Mouse (Mus musculus) kidney, adult 2 months (tissue): ENCODE results near the gene 4930412O13Rik. TPM values are rescaled to one million over a fixed set of nuclear protein-coding genes. Genes with fewer than 3 reads are reported as not detected.

ENCODE experiments used
- DNase-seq: peaks from one replicate; pipeline ENCODE4 v3.0.0; 2021
- H3K27ac ChIP-seq: fragments of 200-500 bp; 2 replicates; pipeline ENCODE4 v1.5.1; 2012; ENCODE audit warnings: low read depth, low read length, control low read depth, inconsistent platforms; ENCODE audit not compliant: insufficient read depth
- H3K27me3 ChIP-seq: fragments of 200-500 bp; replicated peaks from 2 replicates; pipeline ENCODE4 v1.6.1; 2012; ENCODE audit warnings: mild to moderate bottlenecking, moderate library complexity, low read length, inconsistent platforms; ENCODE audit not compliant: control insufficient read depth, insufficient read depth
- H3K36me3 ChIP-seq: fragments of 200-500 bp; 2 replicates; pipeline ENCODE4 v1.6.1; 2012; ENCODE audit warnings: mild to moderate bottlenecking, moderate library complexity, low read length, inconsistent platforms; ENCODE audit not compliant: control insufficient read depth, insufficient read depth
- H3K4me1 ChIP-seq: fragments of 200-500 bp; 2 replicates; pipeline ENCODE4 v1.6.1; 2011; ENCODE audit warnings: low read length; ENCODE audit not compliant: control insufficient read depth, insufficient read depth
- H3K4me3 ChIP-seq: fragments of 200-500 bp; 2 replicates; pipeline ENCODE4 v1.5.1; 2011; ENCODE audit warnings: mild to moderate bottlenecking, low read depth, low read length, control low read depth; ENCODE audit not compliant: insufficient read depth
- CTCF ChIP-seq: fragments of 200-500 bp; conservative IDR thresholded peaks from 2 replicates; pipeline ENCODE4 v1.5.1; 2011; ENCODE audit warnings: low read depth, mild to moderate bottlenecking, control low read depth, low read length, moderate library complexity, mixed read lengths; ENCODE audit not compliant: insufficient read depth, insufficient read length
- POLR2A ChIP-seq: fragments of 200-500 bp; IDR thresholded peaks from one replicate; pipeline ENCODE4 v1.6.1; 2011; ENCODE audit warnings: low read depth, low read length, control low read depth
- WGBS: fragments of 180-500 bp; shearing (Covaris S2); methylation state at CpG from one replicate; pipeline ENCODE4 v1.1.7; 2018; 5-methylcytosine and 5-hydroxymethylcytosine counted together
- polyA plus RNA-seq: library from polyadenylated mRNA; depleted of rRNA; stranded (reverse); fragments of >200 nt; gene quantifications from 2 replicates; pipeline ENCODE4 v1.2.3, GENCODE M21; 2012; rRNA removed

Gene 4930412O13Rik
- polyA plus RNA-seq: 0.39 and 1.4 TPM in 2 replicates

DNA sequence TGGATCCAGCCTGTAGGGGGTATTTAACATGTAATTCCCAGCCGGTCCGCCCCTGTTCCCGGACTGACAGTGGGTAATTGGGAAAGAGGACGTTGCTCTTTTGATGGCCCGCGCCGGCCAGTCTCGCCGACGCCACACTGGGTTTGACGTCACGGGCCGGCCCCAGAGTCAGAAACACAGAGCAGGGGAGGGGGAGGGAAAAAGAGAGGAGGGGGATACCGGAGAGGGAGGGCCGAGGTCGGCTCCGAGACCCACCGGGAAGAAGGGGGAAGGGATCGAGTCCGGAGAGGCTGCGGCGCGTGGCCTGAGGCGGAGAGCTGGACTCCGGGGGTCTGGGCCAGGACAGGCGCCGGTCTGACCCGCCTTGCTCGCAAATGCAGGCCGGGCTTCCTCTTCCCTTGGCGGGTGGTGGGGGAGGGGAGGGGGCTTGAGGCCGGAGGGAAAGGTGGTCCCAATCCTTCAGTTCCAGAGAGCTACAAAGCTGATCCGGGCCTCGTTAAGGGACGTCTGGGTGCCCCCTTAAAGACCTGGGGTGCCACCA lies at the start of gene 4930412O13Rik:
Gene 4930412O13Rik, plus strand, starts transcription at position 202 of the 541 bp plus-strand sequence.
- TF ChIP-seq POLR2A (no peak), CTCF (no peak)

DNA sequence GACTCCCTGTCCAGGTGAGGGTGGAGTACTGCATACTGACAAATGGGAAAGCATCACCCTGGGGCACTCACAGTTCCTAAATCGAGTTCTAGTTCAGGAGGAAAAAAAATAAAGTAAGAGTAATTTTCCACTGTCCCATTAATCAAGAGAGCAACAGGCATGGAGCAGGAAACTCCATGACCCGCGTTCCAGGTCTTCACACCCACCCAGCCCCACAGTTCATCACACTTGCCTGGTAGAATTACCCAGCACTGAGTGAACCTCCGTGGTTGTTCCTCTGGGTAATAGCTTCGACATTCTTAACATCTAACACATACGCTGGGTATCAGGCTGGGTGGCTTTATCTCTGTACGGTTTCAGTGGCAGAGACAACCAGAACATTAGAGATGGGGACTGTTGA lies 47.3 kb upstream of the 4930412O13Rik start:
- 30% methylated on average over 7 of the region's 7 CpGs for WGBS
- Histone ChIP-seq H3K36me3 (no peaks in the 10 kb centered on the region), H3K27ac (no peak overlapping the region), H3K27me3 (no peaks in the 10 kb centered on the region), H3K4me1 (no peaks in the 10 kb centered on the region), H3K4me3 (no peak overlapping the region)
- DNase-seq: no peak
- TF ChIP-seq POLR2A (no peak), CTCF (no peak)

More for the DNA sequence above, at the start of gene 4930412O13Rik:
- Histone ChIP-seq H3K4me3 (peak within 1 kb of the TSS; percentile 28), H3K27ac (peak within 1 kb of the TSS; percentile 42), H3K36me3 (no peaks in the 10 kb centered on the region), H3K4me1 (no peaks in the 10 kb centered on the region), H3K27me3 (peaks cover 3% of the 10 kb centered on the region)
- DNase-seq: no peak
- WGBS: 8% methylated on average over 35 of the region's 35 CpGs

DNA sequence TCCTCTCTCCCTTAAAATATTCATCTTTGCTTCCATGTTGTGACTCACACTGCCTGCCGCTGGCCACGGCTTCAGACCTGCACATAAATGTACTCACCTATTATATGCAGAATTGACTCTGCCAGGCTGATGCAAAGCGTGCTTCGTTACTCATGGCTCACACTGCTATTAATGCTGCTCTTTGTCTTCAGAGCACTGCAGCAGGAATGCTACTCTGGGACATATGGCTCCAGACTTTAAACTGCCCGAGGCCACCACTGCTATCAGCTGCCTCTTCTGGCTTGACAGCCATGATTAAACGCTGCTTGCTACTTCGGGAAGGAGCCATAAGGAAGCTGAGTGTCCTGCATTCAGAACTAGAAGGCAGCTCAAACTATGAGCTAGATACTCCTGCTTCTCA lies 45.9 kb upstream of the 4930412O13Rik start:
- Histone ChIP-seq H3K4me3 (no peak overlapping the region), H3K27ac (no peak overlapping the region), H3K4me1 (no peaks in the 10 kb centered on the region), H3K36me3 (no peaks in the 10 kb centered on the region), H3K27me3 (no peaks in the 10 kb centered on the region)
- WGBS: 64% methylated on average over 7 of the region's 7 CpGs
- TF ChIP-seq CTCF (no peak), POLR2A (no peak)
- DNase-seq: no peak

DNA sequence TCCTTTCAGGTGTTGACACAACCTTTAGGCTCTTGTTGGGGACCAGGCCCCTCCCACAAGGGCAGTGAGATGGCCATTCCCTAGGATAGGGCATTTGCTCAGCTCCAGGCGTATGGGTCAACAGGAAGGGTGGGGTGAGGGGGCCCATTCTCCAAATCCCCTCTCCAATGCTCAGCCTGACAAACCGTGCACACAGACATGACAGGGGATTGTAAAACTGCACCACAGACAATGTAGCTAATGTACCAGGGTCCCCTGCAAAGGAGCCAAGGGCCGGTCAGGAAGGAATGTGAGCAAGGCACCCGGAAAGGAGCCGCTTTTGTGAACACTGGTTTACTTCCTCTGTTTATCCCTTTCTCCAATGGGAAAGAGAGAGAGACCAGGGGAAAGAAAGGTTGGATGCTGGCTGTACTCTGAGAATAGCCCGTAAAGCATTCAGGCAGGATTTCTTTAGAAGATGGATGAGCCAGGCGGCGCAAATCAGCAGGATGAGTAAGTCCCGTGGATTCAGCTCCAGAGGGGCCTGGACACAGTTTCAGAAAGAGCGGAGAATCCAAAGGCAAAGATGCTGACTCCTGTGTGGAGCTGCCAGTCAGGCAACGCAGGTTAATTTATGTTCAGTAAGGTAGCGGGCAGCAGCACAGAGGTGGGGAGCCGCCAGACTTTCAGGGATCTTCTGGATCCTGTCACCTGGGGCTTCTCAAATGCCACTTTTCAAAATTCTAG lies 28.0 kb upstream of the 4930412O13Rik start:
- Histone ChIP-seq H3K27ac (no peak overlapping the region), H3K36me3 (no peaks in the 10 kb centered on the region), H3K4me1 (no peaks in the 10 kb centered on the region), H3K4me3 (no peak overlapping the region), H3K27me3 (no peaks in the 10 kb centered on the region)
- TF ChIP-seq CTCF: no peak
- TF ChIP-seq POLR2A: no peak
- 47% methylated on average over 13 of the region's 13 CpGs for WGBS
- DNase-seq: no peak

DNA sequence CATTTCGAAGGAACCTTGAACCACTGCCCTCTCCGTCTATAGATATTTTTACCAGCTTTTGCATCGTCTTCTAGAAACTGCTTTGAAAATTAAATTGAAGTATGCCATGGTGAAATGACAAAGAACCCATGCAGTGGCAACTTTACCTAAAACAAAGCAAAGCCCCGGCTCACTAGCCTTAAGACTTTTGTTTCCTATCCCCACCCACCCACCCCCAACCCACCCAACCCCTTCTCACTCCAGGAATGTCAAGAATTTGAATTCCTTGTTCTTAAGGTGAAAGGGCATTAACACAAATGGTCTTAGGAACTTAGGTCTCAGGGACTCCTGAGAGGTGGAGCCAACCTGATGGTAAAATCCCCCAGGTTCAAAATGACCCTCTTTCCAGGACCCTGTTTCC lies 25.2 kb upstream of the 4930412O13Rik start:
- no peaks in the 10 kb centered on the region for H3K27me3 ChIP-seq
- WGBS: 59% methylated on average over 4 of the region's 4 CpGs
- H3K27ac ChIP-seq: no peak overlapping the region
- no peak for DNase-seq
- no peak overlapping the region for H3K4me3 ChIP-seq
- TF ChIP-seq POLR2A (no peak), CTCF (no peak)
- no peaks in the 10 kb centered on the region for H3K36me3 ChIP-seq
- no peaks in the 10 kb centered on the region for H3K4me1 ChIP-seq

DNA sequence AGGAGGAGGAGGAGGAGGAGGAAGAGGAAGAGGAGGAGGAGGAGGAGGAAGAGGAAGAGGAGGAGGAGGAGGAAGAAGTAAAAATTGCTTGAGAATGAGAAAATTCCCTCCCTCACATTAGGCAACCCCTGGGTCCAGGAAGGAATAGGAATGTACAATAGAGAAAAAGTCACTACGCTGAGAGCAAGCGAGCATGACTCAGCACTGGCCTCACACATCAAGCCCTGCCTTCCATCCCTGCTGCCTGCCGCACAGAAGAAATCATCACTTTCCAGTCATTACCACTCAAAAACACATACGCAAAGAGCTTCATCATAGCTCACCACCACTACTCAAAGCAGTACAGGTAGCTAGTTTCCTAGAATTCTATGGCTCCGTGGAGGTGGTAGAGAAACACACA lies 20.4 kb upstream of the 4930412O13Rik start:
- Histone ChIP-seq H3K4me3 (no peak overlapping the region), H3K27me3 (no peaks in the 10 kb centered on the region), H3K27ac (no peak overlapping the region), H3K36me3 (no peaks in the 10 kb centered on the region), H3K4me1 (no peaks in the 10 kb centered on the region)
- TF ChIP-seq POLR2A: no peak
- TF ChIP-seq CTCF: no peak
- no peak for DNase-seq
- 79% methylated on average over 5 of the region's 5 CpGs for WGBS

DNA sequence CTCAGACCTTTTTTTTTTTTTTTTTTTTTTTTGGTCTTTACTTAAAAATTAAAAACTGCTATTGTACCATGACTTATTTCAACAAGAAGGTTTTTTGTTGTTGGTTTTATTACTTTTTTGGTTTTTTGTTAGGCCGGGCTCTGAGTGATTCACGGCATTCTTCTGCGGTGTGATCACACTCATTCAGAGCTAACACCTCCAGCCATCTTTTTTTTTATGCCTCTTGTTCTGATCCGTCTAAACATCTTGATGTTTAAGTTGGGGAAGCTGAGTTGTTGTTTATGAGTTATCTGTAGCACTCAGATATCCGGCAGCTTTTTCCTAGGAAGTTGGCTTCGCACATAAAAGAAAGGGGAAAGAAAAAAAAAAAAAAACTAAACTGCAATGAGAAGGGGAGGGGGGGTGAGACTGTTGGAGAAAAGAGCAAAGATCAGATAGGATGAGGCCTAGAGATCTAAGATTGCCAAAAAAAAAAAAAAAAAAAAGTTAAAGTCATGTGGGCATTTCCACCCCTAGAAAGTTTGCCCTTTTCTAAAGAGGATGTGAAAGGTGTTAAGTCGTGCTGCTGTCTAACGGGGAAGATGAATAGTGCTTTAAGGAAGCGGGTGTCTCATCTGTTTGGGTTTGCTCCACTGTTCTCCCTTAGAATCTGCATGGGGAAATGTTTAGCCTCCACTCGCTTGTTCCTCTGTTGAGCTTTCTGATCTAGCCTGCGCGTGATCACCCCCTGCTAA lies 13.8 kb upstream of the 4930412O13Rik start:
- no peaks in the 10 kb centered on the region for H3K36me3 ChIP-seq
- 50% methylated on average over 12 of the region's 12 CpGs for WGBS
- no peak for TF ChIP-seq POLR2A
- no peak for TF ChIP-seq CTCF
- no peak for DNase-seq
- H3K27me3 ChIP-seq: no peaks in the 10 kb centered on the region
- H3K27ac ChIP-seq: no peak overlapping the region
- no peaks in the 10 kb centered on the region for H3K4me1 ChIP-seq
- H3K4me3 ChIP-seq: no peak overlapping the region
